Mouse (Mus musculus): ENCODE measurements around the gene Kiss1.
"Not testable (repeated sequence)": the region's sequence is repeated elsewhere in the genome, so short reads cannot be mapped to it uniquely, and the experiment has no call there.

Gene Kiss1

GRCm38 (mm10) chr1:133323333-133323732 is 1.7 kb downstream of the Kiss1 start:
- DNase-seq, result no peak

DNA sequence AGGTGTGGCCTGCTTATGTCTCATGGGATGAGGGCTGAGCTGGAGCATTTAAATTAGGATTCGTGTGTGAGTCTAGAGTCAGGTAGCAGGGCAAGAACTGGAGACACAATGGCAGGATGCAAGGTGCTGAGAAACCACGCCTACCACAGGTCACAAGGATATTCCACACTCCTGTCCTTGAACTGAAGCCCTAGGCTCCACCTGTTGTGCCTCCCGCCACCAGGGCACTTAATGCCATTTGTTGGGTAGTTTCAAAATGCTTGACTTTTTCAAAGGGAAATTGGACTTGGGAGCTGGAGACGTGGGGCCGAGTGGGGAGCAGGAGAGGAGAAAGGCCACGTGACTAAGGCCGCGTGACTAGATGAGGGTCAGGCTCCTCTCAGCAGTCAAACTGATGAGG is 4.3 kb downstream of the Kiss1 start:
- no peak for DNase-seq

GRCm38 (mm10) chr1:133327094-133327493 is 5.4 kb downstream of the Kiss1 start:
- DNase-seq, result no peak

DNA sequence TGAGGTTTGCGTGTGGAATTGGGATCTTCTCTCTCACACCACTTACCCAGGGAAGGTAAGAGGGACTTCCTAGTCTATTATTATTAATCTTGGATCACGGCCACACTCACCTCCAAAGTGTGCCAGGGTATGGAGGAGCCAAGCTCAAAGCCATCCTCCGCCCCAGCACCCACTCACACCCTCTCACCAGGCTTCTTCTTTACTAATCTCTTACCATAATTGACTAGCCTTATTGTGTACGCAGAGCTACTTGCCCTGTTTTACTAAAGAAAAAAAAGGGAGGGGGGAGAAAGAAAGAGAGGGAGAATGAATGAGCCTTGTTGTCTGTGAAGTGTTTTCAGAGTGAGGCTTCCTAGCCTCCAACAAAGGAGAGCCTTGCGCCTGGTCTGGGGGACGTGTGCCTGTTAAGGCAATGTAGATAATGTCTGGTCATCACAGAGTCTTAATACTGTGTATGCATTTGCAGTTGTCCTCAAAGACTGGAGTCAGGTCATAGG is 6.7 kb downstream of the Kiss1 start:
- no peak for DNase-seq

DNA sequence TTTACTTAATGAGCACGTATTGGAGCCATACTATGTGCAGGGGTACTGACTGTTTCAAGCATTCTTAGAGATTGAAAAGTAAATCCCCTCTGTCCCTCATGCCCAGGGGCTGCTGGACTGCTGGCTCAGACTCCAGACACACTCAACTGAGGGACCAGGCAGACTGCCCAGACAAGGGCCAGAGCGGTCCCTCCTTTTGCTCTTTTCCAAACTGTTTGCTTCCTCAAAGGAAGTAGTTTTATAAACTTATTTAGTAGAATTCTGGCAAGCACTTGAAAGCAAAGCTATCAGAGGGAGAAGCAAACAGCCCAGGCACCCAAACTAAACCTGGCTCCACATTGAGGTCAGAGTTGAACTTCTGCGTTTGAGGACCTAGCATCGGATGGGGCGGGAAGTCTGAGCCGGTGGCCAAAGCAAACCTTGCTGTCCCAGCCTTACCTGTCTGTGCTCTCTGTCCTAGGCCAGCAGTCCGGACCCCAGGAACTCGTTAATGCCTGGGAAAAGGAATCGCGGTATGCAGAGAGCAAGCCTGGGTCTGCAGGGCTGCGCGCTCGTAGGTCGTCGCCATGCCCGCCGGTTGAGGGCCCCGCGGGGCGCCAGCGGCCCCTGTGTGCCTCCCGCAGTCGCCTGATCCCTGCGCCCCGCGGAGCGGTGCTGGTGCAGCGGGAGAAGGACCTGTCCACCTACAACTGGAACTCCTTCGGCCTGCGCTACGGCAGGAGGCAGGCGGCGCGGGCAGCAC is 7.4 kb downstream of the Kiss1 start:
- DNase-seq, result peak in 1 of 2 experiments; percentile 37

DNA sequence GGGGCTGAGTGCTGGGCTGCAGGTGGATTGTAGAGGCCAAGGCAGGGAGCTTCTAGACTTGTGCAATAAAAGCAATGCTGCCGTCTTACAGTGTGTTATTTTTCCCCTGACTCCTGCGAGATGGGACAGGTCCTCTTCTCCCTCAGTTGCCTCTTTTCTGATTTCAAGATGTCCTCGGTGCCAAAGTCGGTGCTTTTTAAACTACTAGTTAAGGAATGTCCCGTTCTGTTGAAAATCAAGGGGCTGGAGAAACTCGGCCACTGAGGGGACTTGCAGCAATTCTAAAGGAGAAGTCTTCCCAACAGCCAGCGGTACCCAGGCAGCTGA is 7.9 kb downstream of the Kiss1 start:
- no peak for DNase-seq

DNA sequence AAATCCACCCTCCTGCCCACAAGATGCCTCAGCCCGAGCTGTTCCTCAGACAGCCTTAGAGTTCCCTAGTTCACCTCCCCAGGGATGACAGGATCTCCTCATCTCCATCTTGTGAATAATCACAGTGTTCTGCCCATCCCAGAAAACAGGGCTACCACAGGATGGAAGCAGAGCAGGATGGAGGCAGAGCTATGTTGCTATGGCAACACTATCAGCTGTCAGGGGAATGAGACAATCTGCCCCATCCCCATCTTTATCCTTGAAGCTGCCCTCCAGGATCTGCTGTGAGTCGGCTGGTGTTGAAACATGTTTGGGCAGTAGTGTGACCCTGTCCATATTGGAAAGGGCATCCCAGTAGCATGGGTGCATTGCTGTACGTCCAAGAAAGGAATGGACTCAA is 9.5 kb downstream of the Kiss1 start:
- DNase-seq, result no peak

GRCm38 (mm10) chr1:133332656-133333430 is 11.2 kb downstream of the Kiss1 start:
- no peak for DNase-seq

- no peak for DNase-seq
Observed at GRCm38 (mm10) chr1:133333937-133334336, 12.3 kb downstream of the Kiss1 start.

DNA sequence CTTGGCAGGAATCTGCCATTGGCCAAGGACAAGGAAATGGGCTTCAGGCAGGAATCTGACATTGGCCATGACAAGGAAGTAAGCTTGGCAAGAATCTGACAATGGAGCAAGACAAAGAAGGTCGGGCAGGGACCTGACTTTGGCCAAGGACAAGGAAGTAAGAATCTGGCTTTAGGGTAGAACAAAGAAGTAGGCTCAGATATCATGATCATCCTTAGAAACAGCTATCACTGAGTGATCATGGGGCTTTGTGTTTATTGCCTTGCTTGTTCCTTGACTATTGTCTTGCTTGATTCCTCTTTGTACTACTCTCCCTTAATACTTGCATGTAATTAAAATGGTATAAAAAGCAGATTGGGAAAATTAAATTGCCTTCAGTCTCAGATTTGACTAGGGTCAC is 18.7 kb downstream of the Kiss1 start:
- DNase-seq, result not testable (repeated sequence)

- DNase-seq, result no peak
Observed at GRCm38 (mm10) chr1:133344357-133344756, 22.7 kb downstream of the Kiss1 start.

- no peak for DNase-seq
Observed at GRCm38 (mm10) chr1:133346531-133346930, 24.9 kb downstream of the Kiss1 start.

- no peak for DNase-seq
Observed at GRCm38 (mm10) chr1:133347226-133347625, 25.6 kb downstream of the Kiss1 start.

DNA sequence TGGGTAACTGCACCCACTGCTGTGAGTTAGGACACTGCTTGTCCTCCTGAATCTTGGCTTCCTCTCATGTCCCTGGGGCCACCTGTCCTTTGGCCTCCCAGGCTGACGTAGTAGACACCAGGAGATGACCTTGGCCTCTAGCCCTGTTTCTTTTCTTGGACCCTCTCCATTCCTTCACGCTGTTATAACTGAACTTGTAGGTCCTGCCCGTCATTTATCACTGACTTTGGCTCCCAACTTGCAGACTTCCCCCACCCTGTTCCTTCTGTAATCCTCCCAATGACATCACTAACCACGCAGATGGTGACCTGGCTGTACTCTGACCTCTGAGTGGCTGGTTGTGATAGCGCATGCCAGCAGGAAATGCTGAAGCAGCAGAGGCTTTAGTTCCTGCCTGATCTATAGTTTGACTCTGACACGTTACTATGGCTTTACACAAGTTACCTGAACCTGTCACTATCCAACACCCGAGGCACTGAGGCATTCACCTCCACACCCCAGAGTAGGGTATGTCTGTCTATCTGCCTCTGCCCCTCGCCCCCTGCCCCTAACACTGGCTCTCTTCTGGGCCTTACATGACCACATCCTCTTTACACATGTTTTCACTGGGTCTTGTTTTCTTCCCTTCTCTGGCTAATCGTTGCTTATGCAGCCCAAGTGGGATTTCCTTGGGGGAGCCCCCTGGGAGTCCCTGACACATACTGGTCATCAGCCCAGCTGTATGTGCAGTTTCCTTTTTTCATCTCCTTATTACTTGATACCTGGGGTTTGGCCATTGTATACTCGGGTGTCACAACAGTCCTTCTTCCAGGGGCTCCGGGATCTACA is 26.2 kb downstream of the Kiss1 start:
- DNase-seq, result peak; percentile 67 to 79

GRCm38 (mm10) chr1:133350210-133350609 is 28.5 kb downstream of the Kiss1 start, which contains the start of gene Ren1:
Gene Ren1, plus strand, starts transcription at chr1:133350510.
- no peak for DNase-seq

DNA sequence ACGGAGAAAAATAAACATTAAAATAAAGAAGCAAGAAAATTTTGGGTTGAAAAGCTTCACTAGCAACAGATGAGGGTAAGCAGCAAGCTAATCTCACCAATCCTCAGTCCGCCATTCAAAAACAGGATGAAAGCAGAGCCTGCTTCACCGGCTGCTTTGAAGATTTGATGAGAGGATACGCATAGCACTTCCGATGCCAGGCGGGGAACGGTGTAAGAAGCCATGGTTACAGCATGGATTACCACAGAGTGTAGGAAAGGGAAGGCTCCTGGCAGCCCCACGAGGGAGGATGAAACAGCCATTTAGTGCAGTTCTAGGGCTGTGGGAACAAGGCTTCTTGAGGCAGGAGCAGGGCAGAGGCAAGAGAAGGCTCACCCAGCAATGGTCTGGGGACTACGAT is 30.1 kb downstream of the Kiss1 start:
- DNase-seq, result no peak

GRCm38 (mm10) chr1:133353371-133353809 is 31.7 kb downstream of the Kiss1 start:
- DNase-seq, result peak; percentile 80 to 90

GRCm38 (mm10) chr1:133355469-133355868 is 33.8 kb downstream of the Kiss1 start:
- no peak for DNase-seq

- no peak for DNase-seq
Observed at GRCm38 (mm10) chr1:133355912-133356311, 34.2 kb downstream of the Kiss1 start.

GRCm38 (mm10) chr1:133356330-133356729 is 34.7 kb downstream of the Kiss1 start:
- no peak for DNase-seq

DNA sequence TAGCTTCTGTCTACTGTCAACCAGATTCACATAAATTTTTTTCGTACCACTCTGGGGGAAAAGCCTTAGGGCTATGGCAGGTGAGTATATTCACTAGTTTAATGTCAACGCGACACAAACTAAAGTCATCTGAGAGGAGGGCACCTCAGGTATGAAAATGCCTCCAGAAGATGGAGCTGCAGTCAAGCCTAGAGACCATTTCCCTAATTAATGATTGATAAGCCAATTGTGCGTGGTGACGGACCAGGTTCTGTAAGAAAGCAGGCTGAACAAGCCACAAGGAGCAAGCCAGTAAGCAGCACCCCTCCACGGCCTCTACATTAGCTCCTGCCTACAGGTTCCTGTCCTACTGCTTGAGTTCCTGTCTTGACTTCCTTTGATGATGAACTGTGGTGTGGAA is 39.3 kb downstream of the Kiss1 start:
- peak; percentile 20 to 28 for DNase-seq

DNA sequence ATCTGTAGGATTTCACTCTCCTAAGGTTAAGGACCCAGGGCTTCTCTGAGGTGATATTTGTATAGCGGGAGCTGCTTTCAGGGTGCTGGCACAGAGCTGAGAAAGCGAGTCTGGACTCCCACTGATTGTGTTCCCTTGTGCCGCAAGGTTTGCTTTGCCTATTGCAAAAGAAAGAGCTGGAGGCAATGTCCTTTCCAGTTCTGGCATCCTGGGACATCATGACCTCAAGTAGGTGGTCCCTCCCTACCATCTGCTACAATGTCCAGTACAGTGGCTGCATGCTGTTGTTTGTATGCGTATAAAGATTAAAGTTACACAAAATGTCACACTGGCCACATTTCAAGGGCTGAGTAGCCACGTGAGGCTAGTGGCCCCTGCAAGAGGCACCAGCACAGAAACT is 40.4 kb downstream of the Kiss1 start:
- no peak for DNase-seq

Measured in kidney, postnatal 36 days (tissue).